21 mouse cellular contexts compared by ENCODE assay signal in genomic region chr11:52255077-52255476, GRCm38 (mm10). TPM values are rescaled to one million over a fixed set of nuclear protein-coding genes. Genes with fewer than 3 reads are reported as not detected.
"Had no signal": no experiment of that assay in that cellular context is flagged by ENCODE, and none has a peak within 500 bp of the region (broad histone marks: within the 10 kb centered on the region; RNA-seq: fewer than 3 reads in every experiment).

No protein-coding gene starts in this region.

- H3K36me3 ChIP-seq: intestine, embryonic 15.5 days; neural tube, embryonic 15.5 days had no signal

- H3K4me2 ChIP-seq: intestine, embryonic 15.5 days; limb, embryonic 15.5 days; liver, embryonic 13.5 days; midbrain, embryonic 12.5 days; neural tube, embryonic 15.5 days had no signal

- H3K27me3 ChIP-seq: intestine, embryonic 15.5 days; limb, embryonic 15.5 days; liver, embryonic 13.5 days; midbrain, embryonic 12.5 days; neural tube, embryonic 15.5 days had no signal

- H3K4me1 ChIP-seq: midbrain, embryonic 12.5 days; neural tube, embryonic 15.5 days had no signal

- DNase-seq: kidney, adult 18-20 months; kidney, postnatal 10 days; kidney, postnatal 4 days; liver, embryonic 13.5 days; right cerebral cortex, postnatal 4 days had no signal

- H3K9me3 ChIP-seq: intestine, embryonic 15.5 days; limb, embryonic 15.5 days; liver, embryonic 13.5 days; midbrain, embryonic 12.5 days; neural tube, embryonic 15.5 days had no signal

- ATAC-seq: intestine, embryonic 15.5 days had no signal

- H3K4me3 ChIP-seq: intestine, embryonic 15.5 days; layer of hippocampus, adult 2 months; limb, embryonic 15.5 days; liver, embryonic 13.5 days; midbrain, embryonic 12.5 days; neural tube, embryonic 15.5 days had no signal

- H3K9ac ChIP-seq: intestine, embryonic 15.5 days; limb, embryonic 15.5 days; liver, embryonic 13.5 days; midbrain, embryonic 12.5 days; neural tube, embryonic 15.5 days had no signal

- H3K27ac ChIP-seq: intestine, embryonic 15.5 days; layer of hippocampus, adult 2 months; limb, embryonic 15.5 days; liver, embryonic 13.5 days; midbrain, embryonic 12.5 days; neural tube, embryonic 15.5 days had no signal

RNA-seq across cellular contexts. Expression of gene Olfr1371, which starts 41.3 kb away (rescaled TPM):
- total RNA-seq: layer of hippocampus, adult 2 months; layer of hippocampus, postnatal 14 days; left cerebral cortex, adult 18-20 months; left cerebral cortex, postnatal 14 days; megakaryocyte-erythroid progenitor cell, adult 5-6 weeks; midbrain, postnatal 0 days had no signal
- polyA plus RNA-seq: intestine, embryonic 15.5 days; kidney, embryonic 14.5 days; limb, embryonic 11.5 days; limb, embryonic 15.5 days; liver, embryonic 13.5 days; lung, embryonic 16.5 days; midbrain, embryonic 12.5 days; midbrain, postnatal 0 days; neural tube, embryonic 11.5 days; neural tube, embryonic 15.5 days; spleen, adult 2 months; stomach, embryonic 16.5 days had no signal
